Mouse (Mus musculus) stomach, embryonic 14.5 days (tissue): ENCODE measurements around the gene Gstp1. TPM values are rescaled to one million over a fixed set of nuclear protein-coding genes. Genes with fewer than 3 reads are reported as not detected.
"Not testable (repeated sequence)": the region's sequence is repeated elsewhere in the genome, so short reads cannot be mapped to it uniquely, and the experiment has no call there.

ENCODE experiments used
- ATAC-seq: fragments of 200-750 bp; cut with Nextera tagmentation; 2 replicates; pipeline ENCODE4 v1.8.0; 2017; ENCODE audit warnings: low read depth, moderate TSS enrichment; ENCODE audit not compliant: insufficient number of reproducible peaks, insufficient read depth, low FRiP score
- H3K27ac ChIP-seq: fragments of 300-500 bp; sonication (generic); 2 replicates; pipeline ENCODE4 v1.5.1; 2014; ENCODE audit warnings: mild to moderate bottlenecking, low read length, moderate library complexity, mixed read lengths
- H3K27me3 ChIP-seq: fragments of 300-500 bp; sonication (generic); 2 replicates; pipeline ENCODE4 v1.6.1; 2014; ENCODE audit warnings: low read length, control low read depth, mixed read lengths; ENCODE audit not compliant: control insufficient read depth, insufficient read depth
- H3K36me3 ChIP-seq: fragments of 300-500 bp; sonication (generic); 2 replicates; pipeline ENCODE4 v1.6.1; 2014; ENCODE audit warnings: mild to moderate bottlenecking, control low read depth, low read length, moderate library complexity, mixed read lengths; ENCODE audit not compliant: control insufficient read depth, insufficient read depth
- H3K4me1 ChIP-seq: fragments of 300-500 bp; sonication (generic); 2 replicates; pipeline ENCODE4 v1.6.1; 2014; ENCODE audit warnings: low read length, control low read depth, mixed read lengths; ENCODE audit not compliant: control insufficient read depth, insufficient read depth
- H3K4me2 ChIP-seq: fragments of 300-500 bp; sonication (generic); replicated peaks from 2 replicates; pipeline ENCODE4 v1.6.1; 2014; ENCODE audit warnings: low read depth, low read length, control low read depth
- H3K4me3 ChIP-seq: fragments of 300-500 bp; sonication (generic); 2 replicates; pipeline ENCODE4 v1.5.1; 2014; ENCODE audit warnings: low read depth, low read length, control low read depth
- H3K9ac ChIP-seq: fragments of 300-500 bp; sonication (generic); replicated peaks from 2 replicates; pipeline ENCODE4 v1.6.1; 2014; ENCODE audit warnings: low read depth, mild to moderate bottlenecking, control low read depth, low read length, moderate library complexity, mixed read lengths
- H3K9me3 ChIP-seq: fragments of 300-500 bp; sonication (generic); 2 replicates; pipeline ENCODE4 v1.6.1; 2016; ENCODE audit warnings: low read depth, low read length, control low read depth; ENCODE audit not compliant: control insufficient read depth
- WGBS: fragments of 180-500 bp; shearing (Covaris S2); extraction: QIAGEN DNeasy Blood & Tissue Kit; methylation state at CpG from one replicate; pipeline ENCODE4 v1.1.7; 2014; 5-methylcytosine and 5-hydroxymethylcytosine counted together
- polyA plus RNA-seq: library from polyadenylated mRNA; unstranded; fragments of >200 nt; fragmentation: Nextera tagmentation; extraction: Ambion mirVana; gene quantifications from 2 replicates; pipeline ENCODE4 v1.2.1, GENCODE M21; 2014

Gstp1 gene
- polyA plus RNA-seq, 1 experiment from 2014 or later = 672 TPM

DNA sequence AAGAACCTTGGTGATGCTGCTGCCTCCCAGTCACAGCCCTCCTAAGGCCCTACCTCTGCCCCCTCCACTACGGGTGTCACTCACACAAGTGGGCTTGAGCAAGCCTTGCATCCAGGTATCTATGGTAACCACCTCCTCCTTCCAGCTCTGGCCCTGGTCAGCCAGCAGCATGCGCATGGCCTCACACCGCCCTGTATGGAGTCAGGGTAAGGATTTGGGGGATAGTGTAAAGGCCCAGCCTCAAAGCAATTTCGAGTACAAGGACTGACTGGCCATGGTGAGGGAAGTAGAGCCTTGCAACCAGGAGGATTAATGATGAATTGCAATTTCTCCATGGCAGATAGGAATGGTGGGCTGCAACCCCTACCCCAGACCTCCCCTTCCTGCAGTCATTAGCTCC lies 3.7 kb upstream of the Gstp1 start:
- H3K9ac ChIP-seq, ATAC-seq, H3K27ac ChIP-seq, H3K4me2 ChIP-seq, H3K9me3 ChIP-seq, H3K4me3 ChIP-seq, H3K4me1 ChIP-seq, H3K36me3 ChIP-seq, H3K27me3 ChIP-seq: not testable (repeated sequence)
- WGBS = 84% methylated on average over 3 of the region's 4 CpGs

DNA sequence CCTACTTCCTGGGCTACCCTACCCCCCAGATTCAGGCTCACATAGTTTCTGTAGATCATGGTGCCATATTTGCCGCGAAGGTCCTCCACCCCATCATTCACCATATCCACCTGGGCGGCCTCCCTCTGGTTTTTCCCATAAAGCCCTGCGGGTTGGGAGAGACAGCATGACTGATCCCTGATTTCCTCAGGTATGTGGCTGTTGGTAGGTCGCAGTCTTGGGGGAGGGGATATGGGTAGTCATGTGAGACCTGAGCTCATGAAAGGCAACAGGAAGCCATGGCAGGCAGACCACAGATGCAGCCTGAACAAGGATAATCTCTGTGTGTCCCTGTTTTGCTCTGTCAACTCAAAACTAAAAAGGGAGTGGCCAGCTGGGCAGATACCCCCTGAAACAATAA lies 3.2 kb upstream of the Gstp1 start:
- not testable (repeated sequence) for H3K36me3 ChIP-seq, H3K4me3 ChIP-seq, H3K27me3 ChIP-seq, H3K27ac ChIP-seq, H3K9me3 ChIP-seq, H3K4me1 ChIP-seq, H3K9ac ChIP-seq, H3K4me2 ChIP-seq, ATAC-seq
- WGBS = 82% methylated on average over 5 of the region's 5 CpGs

DNA sequence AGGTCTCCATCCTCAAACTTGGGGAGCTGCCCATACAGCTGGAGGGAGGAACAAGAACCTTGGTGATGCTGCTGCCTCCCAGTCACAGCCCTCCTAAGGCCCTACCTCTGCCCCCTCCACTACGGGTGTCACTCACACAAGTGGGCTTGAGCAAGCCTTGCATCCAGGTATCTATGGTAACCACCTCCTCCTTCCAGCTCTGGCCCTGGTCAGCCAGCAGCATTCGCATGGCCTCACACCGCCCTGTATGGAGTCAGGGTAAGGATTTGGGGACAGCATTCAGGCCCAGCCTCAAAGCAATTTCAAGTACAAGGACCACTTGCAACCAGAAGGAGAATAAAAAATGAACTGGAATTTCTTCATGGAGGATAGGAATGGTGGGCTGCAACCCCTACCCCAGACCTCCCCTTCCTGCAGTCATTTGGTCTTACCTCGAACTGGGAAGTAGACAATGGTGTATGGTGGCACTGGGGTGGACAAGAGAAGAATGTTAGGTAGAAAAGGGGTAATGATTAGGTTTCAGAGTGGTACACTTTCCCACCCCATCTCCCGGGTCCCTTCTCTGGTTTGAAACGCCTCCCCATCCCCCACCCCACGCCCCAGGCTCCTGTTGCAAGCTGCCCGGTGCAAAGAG lies 514 bp downstream of the Gstp1 start:
- WGBS = 22% methylated on average over 7 of the region's 8 CpGs
- not testable (repeated sequence) for H3K27me3 ChIP-seq, ATAC-seq, H3K9me3 ChIP-seq, H3K36me3 ChIP-seq, H3K4me1 ChIP-seq
- peak overlapping the region; percentile 71 for H3K4me2 ChIP-seq
- peak overlapping the region; percentile 82; the same call in 1 of the 2 replicates for H3K27ac ChIP-seq
- peak overlapping the region; percentile 79 for H3K9ac ChIP-seq
- H3K4me3 ChIP-seq = peak overlapping the region; percentile 68

DNA sequence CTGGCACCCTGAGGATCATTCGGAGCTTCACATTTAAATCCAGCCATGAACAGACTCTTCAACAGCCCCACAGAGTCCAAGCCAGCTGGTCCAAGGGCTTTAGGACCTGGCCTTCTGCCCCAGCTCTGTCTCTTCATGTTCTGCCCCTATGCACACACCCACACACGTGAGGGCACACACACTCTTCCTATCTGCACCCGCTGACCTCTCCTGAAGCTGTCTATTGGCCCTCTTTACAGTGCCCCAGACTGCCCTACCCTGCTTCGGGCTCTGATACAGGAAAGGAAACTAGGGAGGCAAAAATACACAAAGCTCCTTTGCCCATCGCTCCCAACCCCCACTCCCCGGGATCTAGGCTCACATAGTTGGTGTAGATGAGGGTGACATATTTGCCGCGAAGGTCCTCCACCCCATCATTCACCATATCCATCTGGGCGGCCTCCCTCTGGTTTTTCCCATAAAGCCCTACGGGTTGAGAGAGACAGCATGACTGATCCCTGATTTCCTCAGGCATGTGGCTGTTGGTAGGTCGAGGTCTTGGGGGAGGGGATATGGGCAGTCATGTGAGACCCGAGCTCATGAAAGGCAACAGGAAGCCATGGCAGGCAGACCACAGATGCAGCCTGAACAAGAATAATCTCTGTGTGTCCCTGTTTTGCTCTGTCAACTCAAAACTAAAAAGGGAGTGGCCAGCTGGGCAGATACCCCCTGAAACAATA lies 1.3 kb downstream of the Gstp1 start:
- no peak; the same call in 1 of the 2 replicates for ATAC-seq
- Histone ChIP-seq H3K4me1 (0 out of 2 replicates have a peak, but pooled peaks cover 3% of the 10 kb centered on the region), H3K4me3 (no peak overlapping the region; the same call in 1 of the 2 replicates), H3K27ac (no peak overlapping the region), H3K9me3 (no peaks in the 10 kb centered on the region), H3K36me3 (no peaks in the 10 kb centered on the region; the same call in 1 of the 2 replicates), H3K27me3 (no peaks in the 10 kb centered on the region), H3K4me2 (peak overlapping the region; percentile 22; the same call in 1 of the 2 replicates), H3K9ac (no peak overlapping the region)
- WGBS = 72% methylated on average over 12 of the region's 12 CpGs

DNA sequence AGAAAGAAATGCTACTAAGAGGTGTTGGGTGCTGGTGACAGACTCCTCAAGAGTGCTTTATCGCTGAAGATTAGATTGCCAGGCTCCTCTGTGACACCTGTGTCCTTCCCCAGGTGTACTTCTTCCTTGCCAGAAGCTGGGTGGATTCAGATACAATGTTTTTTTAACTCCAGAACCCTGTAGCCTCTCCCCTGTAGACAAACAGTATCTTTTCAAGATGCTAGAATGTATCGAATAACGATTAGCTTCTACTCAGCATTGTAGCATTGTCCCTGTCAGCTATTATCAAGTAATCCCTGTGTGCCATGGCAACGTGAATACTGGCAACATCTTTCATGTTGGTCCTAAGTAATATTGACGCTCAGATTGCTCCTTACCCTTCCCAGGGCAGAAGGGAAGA lies 4.0 kb downstream of the Gstp1 start:
- H3K9ac ChIP-seq = no peak overlapping the region
- 0 out of 2 replicates have a peak, but pooled peaks cover 3% of the 10 kb centered on the region for H3K4me1 ChIP-seq
- H3K27ac ChIP-seq = no peak overlapping the region
- no peaks in the 10 kb centered on the region for H3K9me3 ChIP-seq
- ATAC-seq = no peak
- no peak overlapping the region for H3K4me2 ChIP-seq
- H3K27me3 ChIP-seq = no peaks in the 10 kb centered on the region
- H3K36me3 ChIP-seq = no peaks in the 10 kb centered on the region; the same call in 1 of the 2 replicates
- no peak overlapping the region for H3K4me3 ChIP-seq
- WGBS = 61% methylated on average over 5 of the region's 5 CpGs

DNA sequence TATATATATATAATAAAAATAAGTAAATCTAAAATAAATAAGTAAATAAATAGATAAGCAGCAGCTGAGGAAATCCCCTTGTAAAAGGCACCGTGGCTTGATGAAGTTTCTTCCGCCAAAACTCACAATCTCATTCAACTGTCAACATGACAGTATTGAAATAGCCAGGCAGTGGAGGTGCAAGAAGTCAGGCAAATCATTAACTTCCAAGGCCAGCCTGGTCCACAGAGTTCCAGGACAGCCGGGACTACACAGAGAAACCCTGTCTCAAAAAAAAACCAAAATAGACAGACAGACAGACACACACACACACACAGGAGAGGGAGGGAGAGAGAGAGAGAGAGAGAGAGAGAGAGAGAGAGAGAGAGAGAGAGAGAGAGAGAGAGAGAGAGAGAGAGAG lies 4.5 kb downstream of the Gstp1 start:
- Histone ChIP-seq H3K4me3 (no peak overlapping the region), H3K9ac (no peak overlapping the region), H3K9me3 (no peaks in the 10 kb centered on the region), H3K36me3 (no peaks in the 10 kb centered on the region; the same call in 1 of the 2 replicates), H3K27ac (peak overlapping the region; percentile 30; the same call in 1 of the 2 replicates), H3K4me2 (no peak overlapping the region), H3K4me1 (0 out of 2 replicates have a peak, but pooled peaks cover 3% of the 10 kb centered on the region), H3K27me3 (no peaks in the 10 kb centered on the region)
- 61% methylated on average over 3 of the region's 3 CpGs for WGBS
- ATAC-seq = no peak

DNA sequence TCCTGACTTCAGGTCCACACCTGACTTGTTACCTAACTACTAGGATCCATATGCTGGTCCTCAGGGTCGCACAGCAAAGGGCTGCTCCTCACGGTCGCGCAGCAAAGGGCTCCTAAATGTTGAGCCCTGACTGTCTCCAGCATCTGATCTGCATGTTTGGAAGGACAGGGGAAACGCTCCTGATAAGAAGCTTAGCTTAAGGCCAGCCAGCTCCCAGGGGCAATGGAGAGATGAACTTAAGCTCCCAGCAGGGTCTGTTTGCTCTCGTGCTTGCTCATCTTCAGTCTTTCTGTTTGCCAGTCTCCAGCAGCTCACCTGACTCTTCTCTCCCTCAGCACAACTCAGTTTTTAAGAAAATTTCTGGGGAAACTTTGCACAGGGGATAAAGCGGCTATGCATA lies 5.1 kb downstream of the Gstp1 start:
- 0 out of 2 replicates have a peak, but pooled peaks cover 3% of the 10 kb centered on the region for H3K4me1 ChIP-seq
- no peaks in the 10 kb centered on the region for H3K9me3 ChIP-seq
- no peak overlapping the region for H3K4me3 ChIP-seq
- peak overlapping the region; percentile 30; the same call in 1 of the 2 replicates for H3K27ac ChIP-seq
- no peak overlapping the region for H3K9ac ChIP-seq
- no peak for ATAC-seq
- no peaks in the 10 kb centered on the region; the same call in 1 of the 2 replicates for H3K36me3 ChIP-seq
- 64% methylated on average over 7 of the region's 7 CpGs for WGBS
- no peaks in the 10 kb centered on the region for H3K27me3 ChIP-seq
- no peak overlapping the region for H3K4me2 ChIP-seq

DNA sequence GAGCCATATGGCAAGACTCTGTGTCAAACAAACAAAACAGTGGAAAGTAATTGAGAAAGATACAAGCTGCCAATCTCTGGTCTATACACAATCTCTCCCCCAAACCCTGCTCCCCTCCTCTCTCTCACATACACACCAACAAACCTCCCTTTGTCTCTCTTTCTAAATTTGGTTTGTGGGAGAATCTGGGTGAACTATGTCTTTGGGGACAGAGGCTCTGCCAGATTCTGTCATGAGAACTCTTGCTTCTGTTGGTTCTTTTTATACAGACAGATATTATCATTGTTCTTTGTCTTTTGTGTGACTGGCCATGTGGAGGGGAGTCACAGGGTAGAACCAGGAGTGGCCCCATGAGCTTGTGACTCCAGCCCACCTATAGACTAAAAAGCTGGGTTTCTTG lies 10.2 kb downstream of the Gstp1 start:
- Histone ChIP-seq H3K4me3 (no peak overlapping the region), H3K9me3 (no peaks in the 10 kb centered on the region), H3K9ac (no peak overlapping the region), H3K27me3 (no peaks in the 10 kb centered on the region), H3K36me3 (no peaks in the 10 kb centered on the region), H3K4me1 (no peaks in the 10 kb centered on the region), H3K27ac (no peak overlapping the region), H3K4me2 (no peak overlapping the region)
- ATAC-seq = no peak
